Mouse (Mus musculus) CD4-positive, CD25-positive, alpha-beta regulatory T cell, adult 2 months (primary cell): ENCODE results near the gene Alox5.
A peak's percentile ranks its signal among the peaks of the same experiment; 100 is the strongest.

Experiments
- DNase-seq: peaks from one replicate; pipeline ENCODE4 v3.0.0-alpha.2; 2012; ENCODE audit warnings: low read depth, low spot score

The Alox5 gene

GRCm38 (mm10) chr6:116417518-116418315 is 43.3 kb downstream of the Alox5 start:
- peak; percentile 14 for DNase-seq

DNA sequence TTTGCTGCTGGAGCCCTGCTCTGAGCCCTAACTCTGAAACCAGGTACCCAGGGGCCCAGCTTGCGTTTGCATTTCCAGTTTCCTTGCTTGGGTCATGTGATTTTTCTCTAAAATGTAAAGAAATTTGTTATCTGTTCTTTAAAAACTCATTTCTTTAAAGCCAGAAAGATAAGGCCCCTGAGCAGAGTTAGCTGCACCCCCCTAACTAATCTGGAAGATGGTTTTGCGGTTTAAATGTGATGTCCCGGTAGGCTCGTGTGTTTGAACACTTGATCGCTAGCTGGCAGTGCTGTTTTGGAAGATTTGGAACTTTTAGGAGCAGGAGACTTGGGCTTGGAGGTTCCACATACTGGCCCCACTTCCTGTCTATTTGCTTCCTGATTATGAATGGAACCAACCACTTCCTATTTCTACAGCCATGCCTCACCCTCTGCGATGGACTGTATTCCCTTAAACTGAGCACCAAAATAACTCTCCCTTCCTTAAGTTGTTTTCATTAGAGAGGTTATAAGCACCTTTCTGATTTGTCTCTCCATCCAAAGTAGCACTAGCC is 44.9 kb downstream of the Alox5 start:
- DNase-seq, result no peak

DNA sequence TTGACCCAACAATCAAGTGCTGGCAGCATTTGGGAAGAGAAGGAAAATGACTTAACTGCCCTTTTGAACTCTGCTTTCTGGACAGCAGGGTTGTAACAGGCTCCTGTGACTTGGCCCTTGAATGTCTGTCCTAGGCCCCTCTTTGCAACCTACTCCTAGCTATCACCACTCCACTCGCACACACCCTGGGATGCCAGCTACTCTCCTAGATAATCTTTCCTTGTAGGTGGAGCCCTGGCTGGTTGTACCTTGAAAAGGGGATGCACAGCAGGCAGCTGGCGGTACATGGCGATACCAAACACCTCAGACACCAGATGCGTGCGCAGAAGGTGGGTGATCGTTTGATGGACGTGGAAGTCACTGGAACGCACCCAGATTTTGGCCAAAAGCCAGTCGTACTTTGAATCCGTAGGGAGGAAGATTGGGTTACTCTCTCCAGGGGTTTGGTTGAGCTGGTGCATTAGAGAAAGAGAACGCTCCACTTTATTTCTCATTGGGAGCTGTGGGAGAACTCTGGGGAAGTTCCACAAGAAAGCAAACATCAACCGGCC is 45.8 kb downstream of the Alox5 start:
- no peak for DNase-seq

GRCm38 (mm10) chr6:116412546-116413325 is 48.2 kb downstream of the Alox5 start:
- no peak for DNase-seq

DNA sequence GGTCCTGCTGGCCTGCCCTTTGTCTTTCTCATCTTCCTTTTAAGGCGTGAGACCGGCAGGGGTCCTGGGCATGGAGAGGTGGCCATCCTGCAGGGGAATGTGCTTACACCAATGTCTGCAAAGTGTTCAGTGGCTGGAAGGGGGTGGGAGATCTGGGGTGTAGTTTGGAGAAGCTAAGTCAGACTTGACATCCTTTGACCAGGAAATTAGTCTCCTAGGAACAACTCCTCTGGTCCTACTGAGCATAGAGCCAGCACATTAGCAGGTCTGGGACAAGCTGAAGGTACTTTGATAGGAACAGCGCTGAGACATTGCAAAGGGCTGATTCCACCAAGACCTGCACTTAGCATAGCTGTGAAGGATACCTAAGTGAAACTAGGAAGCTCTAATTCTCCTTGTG is 49.3 kb downstream of the Alox5 start:
- no peak for DNase-seq

DNA sequence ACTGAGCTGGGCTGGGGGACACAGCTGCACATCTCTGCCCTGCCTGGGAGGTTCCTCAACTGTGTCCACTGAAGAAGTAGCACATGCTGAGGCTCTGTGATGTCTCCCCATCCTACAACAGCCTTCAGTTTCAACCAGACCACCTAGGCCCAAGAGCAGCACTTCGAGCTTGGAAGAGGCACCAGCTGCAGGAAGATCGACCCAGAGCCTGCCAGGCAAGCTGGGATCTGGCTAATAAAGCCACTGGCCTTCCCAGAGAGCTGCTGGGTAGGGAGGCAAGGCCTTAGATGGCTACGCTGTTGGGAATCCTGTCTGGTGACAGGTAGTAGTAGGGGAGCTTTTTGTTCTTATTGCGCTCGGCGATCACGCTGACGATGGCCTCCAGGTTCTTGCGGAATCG is 50.5 kb downstream of the Alox5 start:
- no peak for DNase-seq

GRCm38 (mm10) chr6:116407956-116408657 is 52.9 kb downstream of the Alox5 start:
- no peak for DNase-seq

GRCm38 (mm10) chr6:116407216-116407615 is 53.8 kb downstream of the Alox5 start:
- no peak for DNase-seq

DNA sequence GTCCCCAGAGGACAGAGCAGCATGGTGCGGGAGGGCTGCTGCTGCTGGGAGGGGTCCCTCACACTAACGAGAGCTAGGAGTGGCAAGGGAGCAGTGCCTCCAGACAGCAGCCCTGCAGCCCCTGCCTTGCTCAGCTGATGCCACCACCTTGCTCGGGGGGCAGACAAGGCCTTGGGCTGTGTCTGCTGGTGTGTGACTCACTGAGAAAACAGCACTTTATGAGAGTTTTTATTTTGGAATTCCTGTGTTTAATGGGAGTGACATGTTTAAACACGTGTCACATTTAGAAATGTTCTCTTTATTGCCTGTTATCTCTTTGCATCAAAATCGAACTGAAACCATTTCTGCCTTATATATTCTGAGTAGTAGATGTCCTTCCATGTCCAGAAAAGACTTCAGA is 54.3 kb downstream of the Alox5 start:
- no peak for DNase-seq

GRCm38 (mm10) chr6:116406152-116406551 is 54.8 kb downstream of the Alox5 start:
- DNase-seq, result no peak

DNA sequence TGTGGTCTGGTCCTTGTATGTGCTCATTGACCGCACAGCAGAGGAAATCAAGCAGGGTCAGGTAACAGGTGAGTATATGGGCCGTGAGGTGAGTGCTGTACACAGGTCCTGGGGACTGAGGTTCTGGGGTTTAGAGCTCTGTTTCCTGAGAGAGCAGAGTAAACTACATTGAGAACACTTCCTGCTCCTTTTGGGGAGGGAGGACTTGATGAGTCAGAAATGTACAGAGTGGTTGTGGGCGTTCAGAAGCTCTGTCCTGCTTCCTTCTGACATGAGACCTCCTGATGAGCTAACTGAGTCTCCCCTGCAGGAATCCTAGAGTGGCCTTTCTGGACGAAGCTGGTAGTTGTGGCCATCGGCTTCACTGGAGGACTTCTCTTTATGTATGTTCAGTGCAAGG is 55.3 kb downstream of the Alox5 start:
- DNase-seq, result no peak

GRCm38 (mm10) chr6:116405243-116405642 is 55.7 kb downstream of the Alox5 start:
- no peak for DNase-seq

DNA sequence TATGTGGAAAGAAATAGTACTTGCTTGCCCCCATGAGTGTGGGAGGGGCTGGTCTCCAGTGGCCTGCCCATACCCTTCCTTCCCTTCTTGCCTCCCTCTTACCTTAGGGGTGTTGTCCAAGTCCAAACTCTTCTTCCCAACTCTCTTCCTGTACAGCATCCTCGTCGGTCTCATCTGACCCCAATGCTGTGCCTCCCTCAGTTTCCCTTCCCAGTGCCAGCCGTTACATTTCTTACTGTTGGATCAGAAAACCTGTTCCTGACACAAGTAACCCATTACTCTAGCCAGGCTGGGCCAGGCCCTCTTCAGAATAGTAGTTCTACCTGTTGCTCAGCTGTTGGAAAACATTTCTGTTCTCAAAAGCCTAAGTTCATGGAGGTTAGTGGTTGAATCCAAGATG is 58.6 kb downstream of the Alox5 start:
- no peak for DNase-seq

DNA sequence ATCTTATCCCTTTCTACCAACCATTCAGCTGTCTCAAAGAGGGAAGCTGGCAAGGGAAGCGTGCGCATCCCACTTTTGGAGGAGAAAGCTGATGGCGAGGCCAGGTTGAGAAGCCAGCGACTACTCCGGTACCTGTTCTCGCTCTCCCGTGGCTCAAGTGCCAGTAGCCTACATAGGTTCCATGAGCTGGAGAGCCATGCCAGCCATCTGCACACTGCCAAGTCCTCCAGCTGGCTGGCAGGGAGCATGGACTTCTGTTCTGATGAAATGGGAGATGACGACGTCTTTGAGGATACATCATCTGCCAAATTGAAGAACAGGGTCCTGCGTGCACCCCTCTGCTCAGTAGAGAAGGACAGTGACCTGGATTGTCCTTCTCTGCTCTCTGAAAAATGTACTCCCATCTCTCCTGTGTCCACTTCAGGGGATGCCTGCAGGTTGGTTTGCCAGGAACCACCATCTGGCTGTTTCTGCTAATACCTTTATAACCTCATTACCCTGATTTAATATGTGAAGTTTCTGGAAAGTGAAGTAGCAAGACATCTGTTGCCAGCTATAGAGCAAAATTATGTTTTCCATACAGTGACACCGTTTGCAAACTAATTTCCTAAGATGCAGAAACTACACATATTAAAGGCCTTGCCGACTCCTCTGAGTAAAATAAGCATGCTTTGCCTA is 59.1 kb downstream of the Alox5 start:
- no peak for DNase-seq

DNA sequence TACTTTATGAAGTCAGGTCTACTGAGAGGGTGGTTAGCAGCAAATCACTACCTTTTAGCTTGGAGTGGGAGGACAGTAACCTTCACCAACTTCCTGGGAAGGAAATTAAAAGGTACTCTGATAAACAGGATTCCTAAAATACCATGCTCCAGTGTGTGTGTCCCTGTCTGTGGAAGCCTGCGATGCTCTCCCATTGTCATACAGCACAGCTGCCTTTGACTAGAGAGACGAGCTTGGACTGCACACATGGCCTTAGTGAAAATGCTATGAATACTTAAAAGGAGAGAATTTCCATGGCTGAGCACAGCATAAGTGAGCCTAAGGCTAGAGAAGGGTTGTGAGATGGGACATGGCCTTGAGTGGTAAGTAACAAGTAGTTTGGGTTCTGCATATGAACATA is 62.8 kb downstream of the Alox5 start:
- no peak for DNase-seq

- DNase-seq, result no peak
Observed at GRCm38 (mm10) chr6:116397621-116398020, 63.4 kb downstream of the Alox5 start.

GRCm38 (mm10) chr6:116394916-116395648 is 65.9 kb downstream of the Alox5 start:
- no peak for DNase-seq

DNA sequence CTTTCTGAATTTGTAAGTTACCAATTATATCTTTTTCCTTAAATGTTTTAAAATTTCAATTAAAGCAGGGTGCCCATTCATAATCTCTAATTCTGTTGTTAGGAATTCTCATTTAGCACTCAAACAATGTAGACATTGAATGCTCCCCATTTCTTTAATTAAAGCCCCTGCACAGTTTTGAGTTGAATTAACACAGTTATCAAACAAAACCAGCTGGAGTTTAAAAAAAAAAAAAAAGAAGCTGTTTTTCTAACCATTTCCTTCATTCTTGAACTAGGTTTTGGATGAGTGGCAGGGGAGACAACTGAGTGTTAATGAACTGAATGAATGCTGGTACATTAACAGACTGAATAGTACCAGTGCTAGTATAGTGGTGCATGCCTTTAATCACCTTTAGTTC is 71.5 kb downstream of the Alox5 start:
- DNase-seq, result no peak

DNA sequence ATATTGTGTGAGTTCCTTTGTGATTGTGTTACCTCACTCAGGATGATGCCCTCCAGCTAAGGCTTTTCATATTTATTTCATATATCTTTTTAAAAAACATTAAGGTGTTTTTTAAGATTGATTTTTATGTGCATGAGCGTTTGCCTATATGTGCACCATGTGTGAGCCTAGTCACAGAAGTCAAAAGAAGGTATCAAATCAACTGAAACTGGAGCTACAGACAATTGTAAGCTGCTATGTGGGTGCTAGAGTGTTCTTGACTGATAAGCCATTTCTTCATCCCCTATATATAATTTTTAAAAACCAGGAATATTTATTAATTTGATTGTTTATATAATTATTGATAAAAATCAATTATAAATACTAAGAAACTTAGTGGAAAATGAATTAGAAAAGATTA is 72.9 kb downstream of the Alox5 start:
- no peak for DNase-seq

GRCm38 (mm10) chr6:116386506-116386905 is 74.5 kb downstream of the Alox5 start:
- no peak for DNase-seq

GRCm38 (mm10) chr6:116386045-116386415 is 74.9 kb downstream of the Alox5 start:
- no peak for DNase-seq
